Mouse (Mus musculus): ENCODE measurements at regions not wholly inside any gene's neighbourhood (a gene's known extent, or its start where the extent isn't known, plus 50 kb on each side); places are given as distances from the start of the nearest gene placed in this dataset.

- Histone ChIP-seq H3K4me3 (ENCODE audit: low read depth, low read length) (no peak overlapping the region), H3K9me3 (replicated peaks; ENCODE audit: control insufficient read depth, insufficient read depth, low read length, poor library complexity, severe bottlenecking) (no peaks in the 10 kb centered on the region), H3K9ac (ENCODE audit: low read depth, poor library complexity, severe bottlenecking) (no peak overlapping the region), H3K36me3 (ENCODE audit: control insufficient read depth, insufficient read depth, low read length, poor library complexity, severe bottlenecking) (no peaks in the 10 kb centered on the region), H3K4me1 (ENCODE audit: control insufficient read depth, insufficient read depth, low read length) (peaks cover 6% of the 10 kb centered on the region), H3K27ac (ENCODE audit: insufficient read depth, low read length) (no peak overlapping the region), H3K27me3 (ENCODE audit: control insufficient read depth, insufficient read depth, low read length, poor library complexity, severe bottlenecking) (no peaks in the 10 kb centered on the region)
- TF ChIP-seq EP300 (IDR thresholded peaks at IDR 0.05; ENCODE audit: insufficient read depth, low read depth, low read length) (no peak), POLR2A (IDR thresholded peaks at IDR 0.05; ENCODE audit: insufficient read depth, low read length) (no peak), CTCF (IDR thresholded peaks at IDR 0.05; ENCODE audit: low read depth, low read length) (no peak)
Observed at GRCm38 (mm10) chr13:111996910-111997309, 188.1 kb upstream of the Map3k1 start.

GRCm38 (mm10) chr13:111997980-111998945 is 189.5 kb upstream of the Map3k1 start:
- Histone ChIP-seq H3K4me3 (ENCODE audit: low read depth, low read length) (no peak overlapping the region), H3K27me3 (ENCODE audit: control insufficient read depth, insufficient read depth, low read length, poor library complexity, severe bottlenecking) (no peaks in the 10 kb centered on the region), H3K36me3 (ENCODE audit: control insufficient read depth, insufficient read depth, low read length, poor library complexity, severe bottlenecking) (no peaks in the 10 kb centered on the region), H3K9ac (ENCODE audit: low read depth, poor library complexity, severe bottlenecking) (no peak overlapping the region), H3K27ac (ENCODE audit: insufficient read depth, low read length) (no peak overlapping the region), H3K9me3 (replicated peaks; ENCODE audit: control insufficient read depth, insufficient read depth, low read length, poor library complexity, severe bottlenecking) (no peaks in the 10 kb centered on the region), H3K4me1 (ENCODE audit: control insufficient read depth, insufficient read depth, low read length) (peaks cover 6% of the 10 kb centered on the region)
- no peak for TF ChIP-seq POLR2A (IDR thresholded peaks at IDR 0.05; ENCODE audit: insufficient read depth, low read length)
- TF ChIP-seq EP300 (IDR thresholded peaks at IDR 0.05; ENCODE audit: insufficient read depth, low read depth, low read length) = no peak
- TF ChIP-seq CTCF (IDR thresholded peaks at IDR 0.05; ENCODE audit: low read depth, low read length) = no peak

- H3K4me1 ChIP-seq (ENCODE audit: control insufficient read depth, insufficient read depth, low read length) = peaks cover 6% of the 10 kb centered on the region
- no peak overlapping the region for H3K9ac ChIP-seq (ENCODE audit: low read depth, poor library complexity, severe bottlenecking)
- H3K27ac ChIP-seq (ENCODE audit: insufficient read depth, low read length) = no peak overlapping the region
- H3K9me3 ChIP-seq (replicated peaks; ENCODE audit: control insufficient read depth, insufficient read depth, low read length, poor library complexity, severe bottlenecking) = no peaks in the 10 kb centered on the region
- TF ChIP-seq POLR2A (IDR thresholded peaks at IDR 0.05; ENCODE audit: insufficient read depth, low read length) = no peak
- TF ChIP-seq EP300 (IDR thresholded peaks at IDR 0.05; ENCODE audit: insufficient read depth, low read depth, low read length) = no peak
- no peak for TF ChIP-seq CTCF (IDR thresholded peaks at IDR 0.05; ENCODE audit: low read depth, low read length)
- H3K4me3 ChIP-seq (ENCODE audit: low read depth, low read length) = no peak overlapping the region
- no peaks in the 10 kb centered on the region for H3K27me3 ChIP-seq (ENCODE audit: control insufficient read depth, insufficient read depth, low read length, poor library complexity, severe bottlenecking)
- no peaks in the 10 kb centered on the region for H3K36me3 ChIP-seq (ENCODE audit: control insufficient read depth, insufficient read depth, low read length, poor library complexity, severe bottlenecking)
Observed at GRCm38 (mm10) chr13:111999647-112000292, 191.0 kb upstream of the Map3k1 start.

GRCm38 (mm10) chr13:112000293-112000665 is 191.5 kb upstream of the Map3k1 start:
- Histone ChIP-seq H3K9me3 (replicated peaks; ENCODE audit: control insufficient read depth, insufficient read depth, low read length, poor library complexity, severe bottlenecking) (no peaks in the 10 kb centered on the region), H3K27ac (ENCODE audit: insufficient read depth, low read length) (no peak overlapping the region), H3K27me3 (ENCODE audit: control insufficient read depth, insufficient read depth, low read length, poor library complexity, severe bottlenecking) (no peaks in the 10 kb centered on the region), H3K9ac (ENCODE audit: low read depth, poor library complexity, severe bottlenecking) (no peak overlapping the region), H3K36me3 (ENCODE audit: control insufficient read depth, insufficient read depth, low read length, poor library complexity, severe bottlenecking) (no peaks in the 10 kb centered on the region), H3K4me3 (ENCODE audit: low read depth, low read length) (no peak overlapping the region), H3K4me1 (ENCODE audit: control insufficient read depth, insufficient read depth, low read length) (peaks cover 6% of the 10 kb centered on the region)
- no peak for TF ChIP-seq CTCF (IDR thresholded peaks at IDR 0.05; ENCODE audit: low read depth, low read length)
- no peak for TF ChIP-seq EP300 (IDR thresholded peaks at IDR 0.05; ENCODE audit: insufficient read depth, low read depth, low read length)
- TF ChIP-seq POLR2A (IDR thresholded peaks at IDR 0.05; ENCODE audit: insufficient read depth, low read length) = no peak

- TF ChIP-seq EP300 (IDR thresholded peaks at IDR 0.05; ENCODE audit: insufficient read depth, low read depth, low read length) = no peak
- Histone ChIP-seq H3K4me1 (ENCODE audit: control insufficient read depth, insufficient read depth, low read length) (peaks cover 6% of the 10 kb centered on the region), H3K27me3 (ENCODE audit: control insufficient read depth, insufficient read depth, low read length, poor library complexity, severe bottlenecking) (no peaks in the 10 kb centered on the region), H3K27ac (ENCODE audit: insufficient read depth, low read length) (no peak overlapping the region), H3K36me3 (ENCODE audit: control insufficient read depth, insufficient read depth, low read length, poor library complexity, severe bottlenecking) (no peaks in the 10 kb centered on the region), H3K9me3 (replicated peaks; ENCODE audit: control insufficient read depth, insufficient read depth, low read length, poor library complexity, severe bottlenecking) (no peaks in the 10 kb centered on the region), H3K4me3 (ENCODE audit: low read depth, low read length) (no peak overlapping the region), H3K9ac (ENCODE audit: low read depth, poor library complexity, severe bottlenecking) (no peak overlapping the region)
Observed at GRCm38 (mm10) chr13:112000696-112001095, 191.9 kb upstream of the Map3k1 start.

Measured in ES-Bruce4 (cell line).